Mouse (Mus musculus): ENCODE data around the gene Tnni2. TPM values are rescaled to one million over a fixed set of nuclear protein-coding genes. Genes with fewer than 3 reads are reported as not detected.
"Not testable (repeated sequence)": the region's sequence is repeated elsewhere in the genome, so short reads cannot be mapped to it uniquely, and the experiment has no call there.

Gene Tnni2
- polyA plus RNA-seq, 2 experiments = 2.1 to 2.2 TPM

GRCm38 (mm10) chr7:142398052-142398451 lies 43.6 kb upstream of the Tnni2 start:
- H3K27ac ChIP-seq = no peak overlapping the region

GRCm38 (mm10) chr7:142399250-142399649 lies 42.4 kb upstream of the Tnni2 start:
- Histone ChIP-seq H3K9ac (replicated peaks) (no peak overlapping the region), H3K4me3 (ENCODE audit: insufficient read depth in 1 of 2, low read depth in 2 of 2, low read length in 2 of 2) (no peak overlapping the region), H3K36me3 (replicated peaks; ENCODE audit: control insufficient read depth, insufficient read depth, low read depth) (no peaks in the 10 kb centered on the region), H3K4me2 (ENCODE audit: low read depth) (no peak overlapping the region), H3K27me3 (ENCODE audit: control insufficient read depth, insufficient read depth, low read length) (no peaks in the 10 kb centered on the region), H3K27ac (no peak overlapping the region), H3K9me3 (ENCODE audit: control insufficient read depth, low read length) (no peaks in the 10 kb centered on the region), H3K4me1 (replicated peaks; ENCODE audit: control insufficient read depth in 2 of 2, insufficient read depth in 2 of 2, low read length in 1 of 2) (peaks cover 22 to 59% of the 10 kb centered on the region in 2 experiments)
- TF ChIP-seq EP300 (IDR thresholded peaks at IDR 0.05; ENCODE audit: low read depth) (no peak), CTCF (IDR thresholded peaks at IDR 0.05; ENCODE audit: low read depth) (no peak)
- DNase-seq (ENCODE audit: low read depth in 3 of 3, low spot score in 3 of 3) = no peak
- ATAC-seq (ENCODE audit: insufficient read depth) = no peak
- WGBS (ENCODE audit: insufficient replicate concordance) = 15% methylated on average over 1 of the region's 1 CpGs

More at GRCm38 (mm10) chr7:142398052-142398451, 43.6 kb upstream of the Tnni2 start:
- WGBS (ENCODE audit: insufficient replicate concordance) = 28% methylated on average over 2 of the region's 2 CpGs
- H3K9me3 ChIP-seq (ENCODE audit: control insufficient read depth, low read length) = no peaks in the 10 kb centered on the region
- H3K4me2 ChIP-seq (ENCODE audit: low read depth) = no peak overlapping the region
- TF ChIP-seq EP300 (IDR thresholded peaks at IDR 0.05; ENCODE audit: low read depth) (no peak), CTCF (IDR thresholded peaks at IDR 0.05; ENCODE audit: low read depth) (no peak)
- no peaks in the 10 kb centered on the region for H3K36me3 ChIP-seq (replicated peaks; ENCODE audit: control insufficient read depth, insufficient read depth, low read depth)
- H3K9ac ChIP-seq (replicated peaks) = no peak overlapping the region
- no peak overlapping the region for H3K4me3 ChIP-seq (ENCODE audit: insufficient read depth in 1 of 2, low read depth in 2 of 2, low read length in 2 of 2)
- DNase-seq (ENCODE audit: low read depth in 3 of 3, low spot score in 3 of 3) (no peak), ATAC-seq (ENCODE audit: insufficient read depth) (no peak)
- no peaks in the 10 kb centered on the region for H3K27me3 ChIP-seq (ENCODE audit: control insufficient read depth, insufficient read depth, low read length)
- peaks cover 32 to 65% of the 10 kb centered on the region in 2 experiments for H3K4me1 ChIP-seq (replicated peaks; ENCODE audit: control insufficient read depth in 2 of 2, insufficient read depth in 2 of 2, low read length in 1 of 2)

- DNase-seq (ENCODE audit: low read depth in 3 of 3, low spot score in 3 of 3) (no peak), ATAC-seq (ENCODE audit: insufficient read depth) (no peak)
- TF ChIP-seq CTCF (IDR thresholded peaks at IDR 0.05; ENCODE audit: low read depth) (no peak), EP300 (IDR thresholded peaks at IDR 0.05; ENCODE audit: low read depth) (no peak)
- Histone ChIP-seq H3K27me3 (ENCODE audit: control insufficient read depth, insufficient read depth, low read length) (no peaks in the 10 kb centered on the region), H3K27ac (no peak overlapping the region), H3K36me3 (replicated peaks; ENCODE audit: control insufficient read depth, insufficient read depth, low read depth) (no peaks in the 10 kb centered on the region), H3K4me2 (ENCODE audit: low read depth) (no peak overlapping the region), H3K9me3 (ENCODE audit: control insufficient read depth, low read length) (no peaks in the 10 kb centered on the region), H3K4me3 (ENCODE audit: insufficient read depth in 1 of 2, low read depth in 2 of 2, low read length in 2 of 2) (no peak overlapping the region), H3K9ac (replicated peaks) (no peak overlapping the region), H3K4me1 (replicated peaks; ENCODE audit: control insufficient read depth in 2 of 2, insufficient read depth in 2 of 2, low read length in 1 of 2) (peaks cover 12 to 49% of the 10 kb centered on the region in 2 experiments)
- WGBS (ENCODE audit: insufficient replicate concordance) = 49% methylated on average over 7 of the region's 7 CpGs
Measured at GRCm38 (mm10) chr7:142400112-142400749, 41.4 kb upstream of the Tnni2 start.

GRCm38 (mm10) chr7:142400750-142401142 lies 40.9 kb upstream of the Tnni2 start:
- Histone ChIP-seq H3K9ac (replicated peaks) (no peak overlapping the region), H3K27me3 (ENCODE audit: control insufficient read depth, insufficient read depth, low read length) (no peaks in the 10 kb centered on the region), H3K36me3 (replicated peaks; ENCODE audit: control insufficient read depth, insufficient read depth, low read depth) (no peaks in the 10 kb centered on the region), H3K4me3 (ENCODE audit: insufficient read depth in 1 of 2, low read depth in 2 of 2, low read length in 2 of 2) (no peak overlapping the region), H3K4me2 (ENCODE audit: low read depth) (no peak overlapping the region), H3K9me3 (ENCODE audit: control insufficient read depth, low read length) (no peaks in the 10 kb centered on the region), H3K27ac (no peak overlapping the region), H3K4me1 (replicated peaks; ENCODE audit: control insufficient read depth in 2 of 2, insufficient read depth in 2 of 2, low read length in 1 of 2) (peaks cover 7 to 44% of the 10 kb centered on the region in 2 experiments)
- ATAC-seq (ENCODE audit: insufficient read depth) = no peak
- TF ChIP-seq CTCF (IDR thresholded peaks at IDR 0.05; ENCODE audit: low read depth) = no peak
- no peak for TF ChIP-seq EP300 (IDR thresholded peaks at IDR 0.05; ENCODE audit: low read depth)
- WGBS (ENCODE audit: insufficient replicate concordance) = 81% methylated on average over 7 of the region's 7 CpGs
- DNase-seq (ENCODE audit: low read depth in 3 of 3, low spot score in 3 of 3) = no peak

GRCm38 (mm10) chr7:142403591-142403990 lies 38.0 kb upstream of the Tnni2 start:
- ATAC-seq (ENCODE audit: insufficient read depth) (no peak), DNase-seq (ENCODE audit: low read depth in 3 of 3, low spot score in 3 of 3) (no peak)
- Histone ChIP-seq H3K4me3 (ENCODE audit: insufficient read depth in 1 of 2, low read depth in 2 of 2, low read length in 2 of 2) (no peak overlapping the region), H3K9ac (replicated peaks) (no peak overlapping the region), H3K4me2 (ENCODE audit: low read depth) (no peak overlapping the region), H3K4me1 (replicated peaks; ENCODE audit: control insufficient read depth in 2 of 2, insufficient read depth in 2 of 2, low read length in 1 of 2) (peaks cover 0 to 19% of the 10 kb centered on the region in 2 experiments; a peak in 2 of 4 replicates), H3K9me3 (ENCODE audit: control insufficient read depth, low read length) (no peaks in the 10 kb centered on the region), H3K27ac (no peak overlapping the region), H3K36me3 (replicated peaks; ENCODE audit: control insufficient read depth, insufficient read depth, low read depth) (no peaks in the 10 kb centered on the region), H3K27me3 (ENCODE audit: control insufficient read depth, insufficient read depth, low read length) (no peaks in the 10 kb centered on the region)
- 30% methylated on average over 4 of the region's 4 CpGs for WGBS (ENCODE audit: insufficient replicate concordance)
- TF ChIP-seq EP300 (IDR thresholded peaks at IDR 0.05; ENCODE audit: low read depth) (no peak), CTCF (IDR thresholded peaks at IDR 0.05; ENCODE audit: low read depth) (no peak)

GRCm38 (mm10) chr7:142405134-142405533 lies 36.5 kb upstream of the Tnni2 start:
- not testable (repeated sequence) for H3K27ac ChIP-seq; H3K4me3 ChIP-seq (ENCODE audit: insufficient read depth in 1 of 2, low read depth in 2 of 2, low read length in 2 of 2); H3K9me3 ChIP-seq (ENCODE audit: control insufficient read depth, low read length); H3K9ac ChIP-seq (replicated peaks); H3K4me1 ChIP-seq (replicated peaks; ENCODE audit: control insufficient read depth in 2 of 2, insufficient read depth in 2 of 2, low read length in 1 of 2); DNase-seq (ENCODE audit: low read depth in 3 of 3, low spot score in 3 of 3); H3K36me3 ChIP-seq (replicated peaks; ENCODE audit: control insufficient read depth, insufficient read depth, low read depth); H3K4me2 ChIP-seq (ENCODE audit: low read depth); ATAC-seq (ENCODE audit: insufficient read depth); H3K27me3 ChIP-seq (ENCODE audit: control insufficient read depth, insufficient read depth, low read length)
- WGBS (ENCODE audit: insufficient replicate concordance) = 84% methylated on average over 5 of the region's 5 CpGs

All from liver, embryonic 14.5 days (tissue).